Mouse (Mus musculus): ENCODE data around the gene Eif2ak4.

DNA sequence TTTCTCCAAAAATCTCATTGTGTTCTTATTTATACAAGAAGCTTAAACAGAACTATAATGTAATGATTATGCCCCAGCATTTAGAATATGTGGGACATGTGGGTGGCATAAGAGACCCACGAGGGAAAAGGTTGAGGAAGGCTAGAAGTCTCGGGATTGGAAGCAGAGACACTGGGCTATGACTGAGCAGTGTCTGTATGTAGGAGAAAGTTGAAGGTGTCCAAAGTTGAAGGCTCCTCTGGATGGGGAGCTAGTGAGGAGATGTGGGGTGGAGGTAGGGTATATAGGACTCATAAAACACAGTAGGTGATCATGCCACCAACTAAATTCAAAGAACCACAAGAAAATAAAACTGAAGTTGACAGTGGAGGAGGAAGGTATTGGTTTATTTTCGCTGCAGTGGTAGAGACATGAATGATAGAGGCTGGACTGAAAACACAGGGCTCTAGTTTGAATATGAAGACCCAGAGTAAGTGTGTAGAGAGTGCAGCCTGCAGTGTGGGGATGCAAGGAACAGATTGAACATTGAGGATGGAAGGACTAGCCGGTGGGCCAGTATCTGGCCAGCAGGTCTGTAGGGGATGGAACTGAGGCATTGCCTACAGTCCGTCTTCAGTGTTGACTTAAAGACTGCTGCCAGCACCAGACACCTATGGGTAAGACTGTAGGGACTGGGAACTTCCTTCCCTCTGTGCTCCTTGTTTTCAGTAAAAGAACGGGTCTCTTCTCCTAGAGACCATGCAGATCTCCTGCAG lies 27.4 kb downstream of the Eif2ak4 start:
- TF ChIP-seq TAL1 (conservative IDR thresholded peaks at IDR 0.05; ENCODE audit: low read depth, low read length) (no peak), CTCF (IDR thresholded peaks at IDR 0.05; ENCODE audit: low read depth, low read length) (no peak), POLR2AphosphoS5 (IDR thresholded peaks at IDR 0.05; ENCODE audit: insufficient replicate concordance, low read depth, low read length) (no peak)

Measured in G1E (cell line).